Mouse (Mus musculus) G1E (cell line): ENCODE measurements around the gene Rrn3.
"Not testable (repeated sequence)": the region's sequence is repeated elsewhere in the genome, so short reads cannot be mapped to it uniquely, and the experiment has no call there.

Source experiments
- CTCF ChIP-seq: IDR thresholded peaks from 2 replicates; pipeline ENCODE4 v1.5.1; 2012; ENCODE audit warnings: low read depth, low read length, inconsistent platforms, mixed read lengths
- GATA1 ChIP-seq: IDR thresholded peaks from 2 replicates; pipeline ENCODE4 v1.6.1; 2012; ENCODE audit warnings: borderline replicate concordance, low read length, inconsistent platforms, mixed read lengths

GRCm38 (mm10) chr16:13748813-13749212 is 31.7 kb upstream of the Rrn3 start:
- not testable (repeated sequence) for TF ChIP-seq CTCF, GATA1
